Mouse (Mus musculus) adipocyte (in vitro differentiated cells): ENCODE data around the gene Clec2g.
"Not testable (repeated sequence)": the region's sequence is repeated elsewhere in the genome, so short reads cannot be mapped to it uniquely, and the experiment has no call there.

ENCODE experiments used
- DNase-seq: peaks from one replicate; pipeline ENCODE4 v3.0.0-alpha.2; 2016; ENCODE audit warnings: low spot score

Gene Clec2g

GRCm38 (mm10) chr6:128934081-128934480 is at the start of gene Clec2g:
Clec2g (plus strand) TSS chr6:128934381.
- not testable (repeated sequence) for DNase-seq

DNA sequence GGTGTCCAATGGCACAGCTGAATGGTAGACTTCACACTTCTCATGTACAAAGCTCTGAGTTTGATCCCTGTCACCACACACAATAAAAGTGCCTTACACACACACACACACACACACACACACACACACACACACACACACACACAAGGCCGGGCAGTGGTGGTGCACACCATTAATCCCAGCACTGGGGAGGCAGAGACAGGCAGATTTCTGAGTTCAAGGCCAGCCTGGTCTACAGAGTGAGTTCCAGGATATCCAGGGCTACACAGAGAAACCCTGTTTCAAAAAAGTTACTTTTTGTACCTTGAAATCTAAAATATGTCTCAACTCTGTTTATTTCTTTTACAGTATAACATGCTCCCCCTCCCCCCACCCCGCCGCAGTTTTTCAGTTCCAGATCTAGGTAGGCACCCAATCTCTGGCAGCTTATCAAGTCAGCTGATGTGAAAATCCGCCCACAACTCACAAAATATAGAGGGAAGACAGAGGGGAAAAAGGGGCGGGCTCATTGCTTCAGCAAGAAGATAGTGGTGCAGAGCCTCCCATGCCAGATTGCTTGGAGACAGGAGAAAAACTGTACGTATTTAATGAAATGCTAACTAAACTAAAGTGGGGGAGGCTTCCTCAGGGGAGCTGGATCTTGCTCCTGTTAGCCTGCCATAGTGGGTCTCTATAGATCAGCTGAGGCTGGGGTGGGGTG is 46.9 kb upstream of the Clec2g start, which contains the start of gene Clec2i:
TSS of gene Clec2i (plus strand) at position 498 of the 700 bp plus-strand sequence.
- not testable (repeated sequence) for DNase-seq

- DNase-seq = no peak
Observed at GRCm38 (mm10) chr6:128888834-128889233, 45.3 kb upstream of the Clec2g start.

DNA sequence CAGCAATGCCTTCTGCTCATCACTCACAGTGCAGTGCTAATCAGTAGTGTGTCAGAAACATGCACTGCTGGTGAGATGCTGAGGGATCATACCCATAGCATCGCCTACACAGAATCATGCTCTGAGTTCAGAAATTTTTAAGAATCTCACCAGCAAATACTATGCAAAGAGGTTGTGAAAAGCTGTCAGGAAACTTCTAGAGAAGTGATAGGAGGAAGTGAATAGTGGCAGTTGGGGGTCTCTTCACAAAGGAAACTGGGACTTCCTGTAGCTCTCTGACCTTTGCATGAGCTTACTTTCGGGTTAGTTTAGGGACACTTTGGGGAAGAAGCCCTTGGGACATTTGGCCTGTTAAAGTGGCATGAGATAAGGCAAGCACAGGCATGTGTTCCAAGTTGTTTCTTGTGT is 43.2 kb upstream of the Clec2g start, which contains the start of gene BC035044:
TSS of gene BC035044 (minus strand) at position 179 of the 408 bp plus-strand sequence.
- DNase-seq = no peak

DNA sequence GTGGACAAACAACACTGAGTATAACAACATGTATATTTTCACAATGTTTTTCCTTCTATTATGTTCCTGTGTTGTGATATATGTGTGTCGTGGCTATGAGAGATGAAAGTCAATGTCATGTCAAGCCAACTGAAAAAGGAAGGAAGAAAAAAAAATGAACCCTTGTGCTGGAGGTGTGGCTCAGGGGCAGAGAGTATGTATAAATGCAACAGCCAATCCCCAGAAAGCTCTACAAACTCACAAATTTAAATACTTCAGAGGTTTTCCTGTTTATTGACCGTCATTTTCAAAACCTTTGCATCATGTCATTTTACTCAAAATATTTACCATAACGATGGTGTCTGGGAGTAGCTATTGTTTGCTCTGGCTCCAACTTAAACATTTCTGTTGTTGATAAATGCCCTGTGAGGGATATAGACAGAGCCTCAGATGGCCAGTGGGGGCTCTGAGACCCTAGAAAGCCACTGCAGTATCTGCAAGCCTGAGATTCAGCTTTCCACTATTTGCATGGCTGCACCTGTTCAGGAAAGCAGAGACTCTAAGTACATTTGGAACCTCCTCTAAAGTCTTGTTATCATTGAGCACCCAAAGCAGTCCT is 38.7 kb upstream of the Clec2g start:
- no peak for DNase-seq

GRCm38 (mm10) chr6:128900044-128900443 is 34.1 kb upstream of the Clec2g start:
- DNase-seq = no peak

- DNase-seq = not testable (repeated sequence)
Observed at GRCm38 (mm10) chr6:128900796-128901552, 33.2 kb upstream of the Clec2g start.

DNA sequence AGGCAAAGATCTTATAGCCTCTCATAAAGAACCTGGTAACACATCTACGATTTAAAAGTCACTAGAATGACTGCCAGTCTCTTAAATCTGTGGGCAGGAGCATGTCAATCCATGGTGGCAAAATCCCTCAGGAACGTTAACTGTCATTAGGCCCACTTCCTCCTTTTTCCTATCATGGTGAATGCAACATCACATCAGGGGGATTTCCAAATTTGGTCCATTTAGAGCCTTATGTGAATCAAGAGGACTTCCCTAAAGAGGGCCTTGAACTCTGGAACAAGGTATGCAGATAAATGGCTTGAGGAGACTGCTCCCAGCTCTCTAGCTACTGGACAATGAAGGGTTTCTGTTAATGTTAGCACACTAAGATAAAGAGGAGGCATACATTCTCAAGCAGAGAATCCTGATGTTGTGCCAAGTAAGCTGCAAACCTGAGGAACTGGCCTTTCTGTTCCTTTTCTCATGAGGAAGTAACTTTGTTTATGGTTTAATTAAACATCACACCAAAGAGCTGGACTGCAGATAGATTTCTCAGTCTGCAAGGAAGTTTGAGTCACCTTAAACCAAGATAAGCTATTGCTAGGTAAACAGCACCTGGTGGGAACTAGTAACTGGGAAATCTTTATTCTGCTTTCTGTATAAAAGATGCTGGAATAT is 20.5 kb upstream of the Clec2g start:
- DNase-seq = no peak

DNA sequence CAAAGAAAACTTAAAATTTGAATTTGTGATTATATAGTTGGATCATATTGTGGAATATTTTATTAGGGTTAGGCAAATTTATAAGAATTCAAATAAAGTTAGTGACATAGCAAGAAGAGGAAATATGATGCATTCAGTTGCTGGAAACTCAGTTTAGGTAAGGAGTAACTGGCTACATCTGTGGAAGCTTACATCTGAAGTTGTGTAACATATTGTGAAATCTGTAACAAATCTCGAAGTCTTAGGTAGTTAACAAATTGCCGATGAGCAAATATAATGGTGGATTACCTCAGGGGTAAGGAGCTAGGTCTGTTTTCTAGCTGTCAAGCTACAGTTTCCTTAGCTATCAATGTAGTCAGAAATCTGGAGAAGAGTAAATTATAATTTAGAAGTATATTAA is 16.9 kb upstream of the Clec2g start:
- DNase-seq = no peak

DNA sequence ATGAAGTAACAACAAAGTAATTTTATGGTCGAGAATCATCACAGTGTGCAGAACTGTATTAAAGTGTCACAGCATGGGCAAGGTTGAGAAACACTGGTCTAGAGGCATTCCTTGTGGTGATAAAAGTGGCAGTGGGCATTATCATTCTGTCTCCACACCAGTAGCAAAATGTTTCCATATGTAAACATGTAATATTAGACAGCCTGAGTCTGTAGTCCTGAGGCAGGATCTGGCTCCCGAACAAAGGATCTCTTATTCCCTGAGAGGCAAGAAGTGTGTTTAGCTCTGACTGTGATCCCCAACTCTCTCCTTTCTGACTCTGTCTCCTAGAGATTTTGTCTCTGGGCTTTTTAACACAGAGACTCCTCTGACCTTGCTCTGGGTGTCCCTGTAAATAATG is 1.1 kb upstream of the Clec2g start:
- DNase-seq = no peak

GRCm38 (mm10) chr6:128935889-128936665 is 1.9 kb downstream of the Clec2g start:
- not testable (repeated sequence) for DNase-seq

DNA sequence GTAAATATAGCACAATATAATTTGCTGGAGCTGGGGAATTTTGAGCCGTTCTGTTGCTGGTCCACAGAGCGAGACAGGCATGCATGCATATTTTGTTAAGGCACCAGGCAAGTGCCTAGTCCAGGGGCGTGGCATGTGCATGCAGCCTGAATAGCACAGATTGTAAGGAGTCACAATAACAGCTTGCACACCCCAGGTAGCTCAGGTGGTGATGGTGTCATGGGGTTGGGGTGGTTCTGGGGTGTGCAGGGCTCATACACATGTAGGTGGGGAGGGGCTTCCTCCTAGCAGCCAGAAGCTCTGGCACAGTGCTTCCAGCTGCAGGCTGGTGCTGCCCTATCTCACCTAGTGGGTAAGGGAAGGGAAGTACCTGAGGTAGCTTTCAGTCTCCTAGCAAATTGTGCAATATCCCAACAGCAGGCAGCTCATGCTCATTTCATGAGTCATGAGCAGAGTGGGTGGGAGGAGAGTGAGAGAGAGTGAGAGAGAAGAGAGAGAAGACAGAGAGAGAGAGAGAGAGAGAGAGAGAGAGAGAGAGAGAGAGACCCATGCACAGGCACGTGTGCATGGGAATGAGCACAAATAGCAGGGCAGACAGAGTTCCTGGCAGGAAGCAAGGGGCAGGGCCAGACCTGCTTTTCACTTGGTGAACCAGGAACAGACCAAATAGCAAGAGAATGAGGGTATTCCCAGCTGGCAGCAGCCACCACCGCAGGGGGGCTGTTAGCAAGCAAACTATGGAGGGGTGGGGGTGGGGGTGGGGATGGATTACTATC is 7.7 kb downstream of the Clec2g start:
- no peak for DNase-seq

GRCm38 (mm10) chr6:128945564-128945963 is 11.4 kb downstream of the Clec2g start:
- no peak for DNase-seq

GRCm38 (mm10) chr6:128961110-128961509 is 26.9 kb downstream of the Clec2g start:
- DNase-seq = no peak

DNA sequence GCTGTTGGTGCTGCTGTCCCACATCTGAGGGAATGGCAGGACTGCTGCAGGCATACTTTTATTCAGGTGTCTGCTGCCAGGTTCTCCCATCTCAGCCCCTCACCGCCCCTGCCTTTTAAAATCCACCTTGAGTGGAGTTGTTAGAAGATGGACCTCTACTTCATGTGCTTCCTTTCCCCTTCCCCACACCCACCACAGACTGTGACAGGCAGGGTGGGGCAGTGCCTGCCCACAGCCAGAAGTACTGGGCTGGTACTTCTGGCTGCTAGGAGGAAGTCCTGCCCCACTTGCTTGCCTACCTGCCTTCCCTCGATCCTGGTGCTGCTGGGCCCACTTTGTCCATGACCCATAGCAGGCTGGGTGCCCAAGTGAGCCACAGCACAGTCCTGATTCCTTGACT is 27.9 kb downstream of the Clec2g start:
- not testable (repeated sequence) for DNase-seq

GRCm38 (mm10) chr6:128964519-128964918 is 30.3 kb downstream of the Clec2g start:
- DNase-seq = no peak

DNA sequence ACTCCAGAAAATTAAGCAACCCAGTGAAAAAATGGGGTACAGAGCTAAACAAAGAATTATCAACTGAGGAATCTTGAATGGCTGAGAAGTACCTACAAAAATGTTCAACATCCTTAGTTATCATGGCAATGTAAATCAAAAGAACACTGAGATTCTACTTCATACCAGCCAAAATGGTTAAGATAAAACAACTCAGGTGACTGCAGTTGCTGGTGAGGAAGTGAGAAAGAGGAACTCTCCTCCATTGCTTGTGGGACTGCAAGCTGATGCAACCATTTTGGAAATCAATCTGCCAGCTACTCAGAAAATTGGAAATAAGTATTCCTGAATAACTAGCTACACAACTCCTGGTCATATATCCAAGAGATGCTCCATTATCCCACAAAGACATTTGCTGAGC is 34.3 kb downstream of the Clec2g start:
- no peak for DNase-seq

- no peak for DNase-seq
Observed at GRCm38 (mm10) chr6:128969741-128970140, 35.6 kb downstream of the Clec2g start.

- DNase-seq = not testable (repeated sequence)
Observed at GRCm38 (mm10) chr6:128970508-128971393, 36.6 kb downstream of the Clec2g start.
